Mouse (Mus musculus): ENCODE measurements around the gene Scrn2.
A peak's percentile ranks its signal among the peaks of the same experiment; 100 is the strongest.

Scrn2 gene

DNA sequence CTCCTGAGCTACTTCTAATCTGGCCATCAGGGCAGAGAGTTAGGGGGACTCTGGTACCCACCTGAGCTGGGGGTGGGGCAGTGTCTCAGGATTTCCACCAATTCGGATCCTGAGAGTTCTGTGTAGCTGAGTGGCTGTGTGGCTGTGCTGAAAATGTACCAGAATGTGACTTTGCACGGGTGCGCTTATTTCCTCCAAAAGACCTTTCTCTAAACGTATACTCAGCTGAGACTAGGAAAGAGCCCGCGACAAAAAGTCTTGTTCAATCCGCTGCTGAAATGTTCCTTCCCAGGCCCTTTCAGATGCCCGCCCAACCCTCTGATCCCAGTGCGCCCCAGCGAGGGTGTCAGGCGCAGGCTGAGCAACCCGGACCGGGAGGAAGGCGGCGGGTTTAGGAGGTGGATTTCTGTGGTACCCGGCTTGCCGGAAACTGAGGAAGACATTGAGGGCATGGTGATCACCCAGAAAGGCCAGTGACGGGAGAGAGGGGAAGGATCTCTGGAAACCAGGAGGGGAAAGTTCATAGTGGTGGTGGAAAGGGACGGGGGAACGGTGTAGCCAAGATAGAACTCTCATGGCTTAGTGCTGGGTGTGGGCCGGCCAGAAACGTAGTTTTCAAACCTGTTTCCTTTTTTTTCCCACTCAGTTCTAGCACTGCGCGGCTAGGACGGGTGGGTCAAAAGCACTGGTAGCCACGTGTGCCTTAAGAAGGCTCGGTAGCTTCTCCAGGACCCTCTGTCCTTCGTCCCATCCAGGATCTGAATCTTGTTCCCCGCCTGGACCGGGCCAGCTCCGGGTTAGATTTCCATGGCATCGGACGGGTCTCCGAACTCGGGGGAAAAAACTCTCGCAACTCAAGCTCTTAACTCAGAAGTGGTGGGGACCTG is 11.8 kb upstream of the Scrn2 start:
- DNase-seq (ENCODE audit: low spot score in 2 of 2): no peak

DNA sequence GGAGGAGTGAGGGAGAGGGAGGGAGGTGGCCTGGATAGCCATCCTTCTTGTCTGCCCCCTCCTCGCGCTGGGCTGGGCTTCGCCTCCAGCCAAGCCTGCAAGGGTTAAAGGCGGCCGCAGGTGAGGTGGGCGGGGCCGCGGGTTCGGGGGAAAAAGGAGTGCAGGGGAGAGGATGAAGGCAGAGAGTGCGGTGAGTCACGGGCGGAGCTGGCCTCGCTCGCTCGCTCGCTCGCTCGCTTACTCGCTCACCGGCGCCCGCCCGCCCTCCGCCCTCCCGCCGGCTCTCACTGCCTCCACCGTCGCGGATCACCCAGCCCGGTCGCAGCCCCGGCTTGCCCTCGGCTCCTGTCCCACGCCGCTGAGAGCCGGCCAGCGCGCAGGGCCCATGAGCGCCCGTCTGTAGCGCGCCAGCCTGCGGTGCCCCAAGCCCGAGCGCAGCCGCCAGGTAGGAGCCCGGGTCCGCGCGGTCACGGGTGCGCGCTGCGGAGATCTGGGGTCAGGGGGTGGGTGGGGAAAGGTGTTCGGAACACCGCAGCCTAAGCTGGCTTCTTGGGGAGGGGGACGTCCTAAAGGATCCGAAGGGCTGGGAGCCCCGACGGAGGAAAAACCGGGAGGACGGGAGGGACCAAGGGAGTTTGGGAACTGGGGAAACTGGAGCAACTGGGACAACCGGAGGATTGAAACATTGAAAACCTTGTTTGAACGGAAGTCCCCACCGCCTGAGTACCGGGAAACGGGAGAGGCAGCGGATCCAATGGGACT is 11.0 kb upstream of the Scrn2 start:
- no peak for DNase-seq (ENCODE audit: low spot score in 2 of 2)

GRCm38 (mm10) chr11:97019345-97019708 is 10.4 kb upstream of the Scrn2 start:
- DNase-seq (ENCODE audit: low spot score in 2 of 2): no peak

GRCm38 (mm10) chr11:97021121-97021765 is 8.5 kb upstream of the Scrn2 start:
- DNase-seq (ENCODE audit: low spot score in 2 of 2): no peak

GRCm38 (mm10) chr11:97021873-97022484 is 7.8 kb upstream of the Scrn2 start:
- DNase-seq (ENCODE audit: low spot score in 2 of 2): peak in 1 of 2 experiments; percentile 67

DNA sequence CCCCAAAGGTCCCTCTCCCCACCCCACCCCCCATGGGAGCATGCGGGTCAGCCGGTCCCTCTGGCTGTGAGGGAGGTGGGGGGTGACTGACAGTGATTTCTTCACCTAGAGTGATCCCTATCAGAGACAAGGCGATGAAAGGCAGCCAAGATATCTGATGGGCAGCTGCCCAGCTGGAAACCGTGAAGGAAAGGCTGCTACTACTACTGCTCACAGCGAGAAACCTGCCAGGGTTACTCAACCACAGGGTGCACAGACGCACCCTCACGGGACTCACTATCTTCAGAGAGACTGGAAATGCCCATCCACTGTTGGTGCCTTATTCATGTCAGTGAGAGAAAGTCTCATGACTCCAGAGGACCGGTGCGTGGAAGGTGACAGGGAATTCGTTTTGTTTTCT is 4.8 kb upstream of the Scrn2 start:
- DNase-seq (ENCODE audit: low spot score in 2 of 2): no peak

GRCm38 (mm10) chr11:97025721-97026344 is 3.9 kb upstream of the Scrn2 start:
- DNase-seq (ENCODE audit: low spot score in 2 of 2): peak; percentile 65 to 82

DNA sequence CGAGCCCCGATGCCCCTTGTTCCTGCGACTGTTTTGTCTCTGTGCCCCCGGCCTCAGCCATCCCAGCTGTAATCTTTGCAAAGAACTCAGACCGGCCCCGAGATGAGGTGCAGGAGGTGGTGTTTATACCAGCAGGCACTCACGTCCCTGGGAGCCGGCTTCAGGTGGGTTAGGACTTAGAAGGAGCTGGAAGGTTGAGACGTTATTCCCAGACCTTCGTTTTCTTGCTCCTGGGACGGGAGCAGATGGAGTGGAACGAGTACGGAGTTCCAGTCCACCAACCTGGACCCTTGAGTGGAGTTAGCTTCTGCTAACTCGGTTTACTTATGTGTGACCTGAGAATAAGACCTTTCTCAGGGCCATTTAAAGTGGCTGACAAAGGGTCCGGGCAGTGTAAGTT is 688 bp downstream of the Scrn2 start:
- DNase-seq (ENCODE audit: low spot score in 2 of 2): no peak

DNA sequence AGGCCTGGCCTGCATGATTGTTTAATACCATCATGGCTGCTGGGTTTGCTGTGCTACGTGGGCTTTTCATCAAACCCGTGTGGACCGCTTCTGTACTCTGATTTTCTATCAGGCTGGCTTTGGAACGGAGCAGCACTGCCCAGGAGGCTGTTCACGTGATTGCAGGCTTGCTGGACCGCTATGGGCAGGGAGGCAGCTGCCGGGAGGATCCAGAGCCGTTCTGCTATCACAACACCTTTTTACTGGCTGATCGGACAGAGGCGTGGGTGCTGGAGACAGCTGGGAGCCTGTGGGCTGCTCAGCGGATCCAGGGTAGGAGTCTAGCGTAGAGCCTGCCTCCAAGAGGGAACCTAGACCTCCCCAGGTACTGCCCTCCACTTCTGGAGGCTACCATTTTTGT is 2.2 kb downstream of the Scrn2 start:
- DNase-seq (ENCODE audit: low spot score in 2 of 2): no peak

- no peak for DNase-seq (ENCODE audit: low spot score in 2 of 2)
Measured at GRCm38 (mm10) chr11:97032499-97032898, 2.8 kb downstream of the Scrn2 start.

DNA sequence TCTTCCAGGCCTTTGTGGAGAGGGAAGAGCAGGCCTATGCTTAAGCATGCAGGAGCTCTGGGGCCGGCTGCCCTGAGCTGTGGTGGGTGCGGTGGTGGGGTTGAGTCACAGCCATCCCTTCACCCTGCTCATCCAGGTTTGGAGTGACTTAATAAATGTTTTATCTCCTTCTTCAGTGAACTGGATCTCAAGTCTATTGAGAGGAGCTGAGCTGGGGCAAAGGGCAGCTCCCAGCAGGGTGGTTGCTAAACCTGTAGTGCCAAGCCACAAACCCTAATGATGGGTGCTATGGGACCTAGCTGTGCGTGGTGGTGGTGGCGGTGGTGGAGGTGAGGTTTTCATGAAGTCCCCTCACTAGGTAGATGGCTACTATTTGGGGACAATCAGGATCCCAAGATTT is 4.0 kb downstream of the Scrn2 start:
- no peak for DNase-seq (ENCODE audit: low spot score in 2 of 2)

GRCm38 (mm10) chr11:97036141-97036540 is 6.4 kb downstream of the Scrn2 start:
- no peak for DNase-seq (ENCODE audit: low spot score in 2 of 2)

GRCm38 (mm10) chr11:97038881-97039280 is 9.1 kb downstream of the Scrn2 start:
- DNase-seq (ENCODE audit: low spot score in 2 of 2): no peak

DNA sequence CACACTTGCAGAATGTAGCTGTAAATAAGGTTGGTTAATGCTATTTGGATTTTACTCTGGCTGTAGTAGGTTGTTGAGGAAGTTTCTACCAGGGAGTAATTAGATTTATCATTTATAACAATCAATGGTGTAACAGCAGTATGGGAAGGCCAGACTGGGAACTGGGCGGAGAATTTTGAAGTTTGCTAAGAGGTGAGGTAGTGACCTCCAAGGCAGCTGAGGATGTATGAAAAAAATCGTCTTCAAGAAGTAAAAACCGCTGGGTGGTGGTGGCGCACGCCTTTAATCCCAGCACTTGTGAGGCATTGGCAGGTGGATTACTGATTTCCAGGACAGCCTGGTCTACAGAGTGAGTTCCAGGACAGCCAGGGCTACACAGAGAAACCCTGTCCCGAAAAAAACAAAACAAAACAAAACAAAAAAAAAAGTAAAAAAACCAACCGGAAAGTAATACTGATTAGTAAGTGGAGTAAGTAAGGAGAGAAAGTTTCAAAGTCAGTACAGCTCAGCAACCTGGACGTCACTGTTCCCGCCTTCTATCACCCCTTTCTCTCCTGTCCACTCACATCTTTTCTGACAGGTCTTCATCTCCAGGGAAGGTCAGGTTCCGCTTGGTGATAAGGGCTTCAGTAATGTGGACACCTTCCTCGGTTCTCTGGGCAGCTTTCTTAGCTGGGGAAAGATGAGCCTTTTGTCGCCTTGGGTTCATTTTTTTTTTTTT is 10.7 kb downstream of the Scrn2 start:
- no peak for DNase-seq (ENCODE audit: low spot score in 2 of 2)

- DNase-seq (ENCODE audit: low spot score in 2 of 2): peak; percentile 78 to 82
Measured at GRCm38 (mm10) chr11:97041022-97041899, 11.5 kb downstream of the Scrn2 start, which contains the start of the genes Lrrc46 and Mrpl10. TSS of gene Lrrc46 (minus strand) at chr11:97041407. TSS of gene Mrpl10 (plus strand) at chr11:97041560.

DNA sequence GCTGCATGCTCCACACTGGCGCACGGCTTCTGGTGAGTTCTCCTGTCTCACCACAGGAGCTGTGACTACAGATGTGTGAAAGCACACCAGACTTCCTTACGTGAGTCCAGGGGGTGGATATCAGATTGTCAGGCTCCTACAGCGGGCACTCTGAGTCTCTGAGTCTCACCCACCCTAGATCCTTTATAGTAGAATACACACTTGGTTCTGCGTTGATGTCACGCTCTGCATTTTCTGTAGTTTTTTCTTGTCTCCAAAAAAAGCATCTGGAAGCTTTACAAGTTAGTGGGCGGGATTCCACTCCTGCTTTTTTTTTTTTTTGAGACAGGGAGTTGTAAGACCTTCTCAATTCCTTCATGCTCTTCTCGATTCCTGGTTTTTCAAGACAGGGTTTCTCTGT is 15.2 kb downstream of the Scrn2 start:
- DNase-seq (ENCODE audit: low spot score in 2 of 2): no peak

- DNase-seq (ENCODE audit: low spot score in 2 of 2): no peak
Measured at GRCm38 (mm10) chr11:97045861-97046260, 16.1 kb downstream of the Scrn2 start.

DNA sequence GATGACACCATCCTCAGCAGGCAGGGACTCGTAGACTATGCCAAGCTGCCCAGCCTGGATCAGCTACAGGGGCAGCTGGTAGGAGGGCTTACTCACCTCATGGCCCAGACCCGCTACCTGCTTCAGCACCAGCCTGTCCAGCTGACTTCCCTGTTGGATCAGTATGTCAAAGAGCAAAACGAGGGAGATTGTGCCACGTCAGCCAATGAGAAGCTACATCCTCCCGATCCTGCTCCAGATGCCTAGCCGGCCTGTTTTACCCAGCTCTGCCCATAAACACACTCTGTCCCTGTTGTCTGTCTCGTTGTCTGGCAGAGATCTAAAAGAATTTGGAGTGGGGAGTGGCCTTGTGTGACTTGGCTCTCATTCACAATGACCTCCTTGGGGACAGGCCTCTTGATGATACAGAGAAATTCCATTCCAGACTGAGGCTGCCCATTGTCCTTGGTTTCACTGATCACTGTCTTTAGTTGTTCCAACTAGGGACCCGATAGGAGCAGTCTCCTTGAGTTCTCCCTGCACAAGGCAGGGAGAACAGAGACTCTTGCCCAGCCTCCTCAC is 18.4 kb downstream of the Scrn2 start:
- no peak for DNase-seq (ENCODE audit: low spot score in 2 of 2)

GRCm38 (mm10) chr11:97049492-97050085 is 19.9 kb downstream of the Scrn2 start:
- DNase-seq (ENCODE audit: low spot score in 2 of 2): no peak
